ENCODE assay signal across 8 mouse cellular contexts in genomic region chr8:12672056-12672881, GRCm38 (mm10). TPM values are rescaled to one million over a fixed set of nuclear protein-coding genes. Genes with fewer than 3 reads are reported as not detected.
DNase-seq lines count a peak whose midpoint lies in the region; ATAC-seq and TF ChIP-seq lines count a peak whose summit lies in the region.

Gene Tubgcp3, minus strand, starts transcription at chr8:12672248.

- WGBS in hindbrain, postnatal 0 days, result under 1% methylated on average over 65 of the region's 65 CpGs

- peak within 1 kb of the TSS; percentile 90 for H3K27ac ChIP-seq in gastrocnemius, adult 2 months
- H3K27ac ChIP-seq in hindbrain, postnatal 0 days, result peak within 1 kb of the TSS; percentile 89
- peak within 1 kb of the TSS; percentile 79 for H3K27ac ChIP-seq in left cerebral cortex, adult 2 months

- H3K36me3 ChIP-seq in hindbrain, postnatal 0 days (ENCODE audit: insufficient read depth, low read length), result no peaks in the 10 kb centered on the region

- no peaks in the 10 kb centered on the region for H3K9me3 ChIP-seq in hindbrain, postnatal 0 days (ENCODE audit: low read length)

- no peaks in the 10 kb centered on the region for H3K27me3 ChIP-seq in hindbrain, postnatal 0 days (ENCODE audit: insufficient read depth, low read length)

- DNase-seq in WW6 (ENCODE audit: low read depth, low spot score), result peak; percentile 91
- DNase-seq in cerebellum, postnatal 4 days (ENCODE audit: low spot score in 2 of 2), result peak; percentile 75 to 91
- DNase-seq in gastrocnemius, adult 2 months, result peak; percentile 92
- DNase-seq in hindbrain, postnatal 0 days (ENCODE audit: low spot score), result peak; percentile 97
- DNase-seq in left cerebral cortex, adult 2 months (ENCODE audit: extremely low spot score in 1 of 2, low spot score in 2 of 2), result peak; percentile 91 to 92
- peak; percentile 89 to 91 for DNase-seq in right cerebral cortex, adult 2 months (ENCODE audit: low spot score in 2 of 2)
- DNase-seq in urinary bladder, postnatal 14 days (ENCODE audit: low spot score), result peak; percentile 89

- TF ChIP-seq CTCF in gastrocnemius, adult 2 months (IDR thresholded peaks at IDR 0.05), result no peak
- TF ChIP-seq CTCF in hindbrain, postnatal 0 days (IDR thresholded peaks at IDR 0.05; ENCODE audit: low read depth), result no peak
- TF ChIP-seq CTCF in left cerebral cortex, adult 2 months (IDR thresholded peaks at IDR 0.05), result no peak; the same call in 1 of the 2 replicates

- peak within 1 kb of the TSS; percentile 84 for H3K4me2 ChIP-seq in hindbrain, postnatal 0 days (ENCODE audit: low read depth, low read length)

- ATAC-seq in hindbrain, postnatal 0 days, result peak; percentile 95
- peak; percentile 99 for ATAC-seq in megakaryocyte, adult 5-6 weeks (ENCODE audit: poor library complexity, severe bottlenecking)

- H3K4me3 ChIP-seq in gastrocnemius, adult 2 months, result peak within 1 kb of the TSS; percentile 90
- peak within 1 kb of the TSS; percentile 96 for H3K4me3 ChIP-seq in hindbrain, postnatal 0 days (ENCODE audit: low read length)
- peak within 1 kb of the TSS; percentile 89 for H3K4me3 ChIP-seq in left cerebral cortex, adult 2 months

- peaks cover 5% of the 10 kb centered on the region for H3K4me1 ChIP-seq in hindbrain, postnatal 0 days (ENCODE audit: insufficient read depth, low read length)

- H3K9ac ChIP-seq in hindbrain, postnatal 0 days (replicated peaks; ENCODE audit: low read length), result peak within 1 kb of the TSS; percentile 93

- intact Hi-C loops in gastrocnemius, adult 2 months (cut with DNase I), result loop anchor here (5.0 kb wide), 1 partner anchor 85 kb away; the partner anchor contains the start of gene Atp11a
- intact Hi-C loops in left cerebral cortex, adult 2 months (cut with DNase I), result loop anchor here (2.0 kb wide), 1 partner anchor 85 kb away; the partner anchor contains the start of gene Atp11a

RNA-seq across cellular contexts. Expression of gene Tubgcp3, which starts in this region (rescaled TPM):
- total RNA-seq in gastrocnemius, adult 2 months (2021), result 1 to 10 TPM; 8.6 to 8.9 TPM
- total RNA-seq in hindbrain, postnatal 0 days (2014; rRNA removed), result 40.0 and 99.7 TPM in 2 replicates
- 24.9 and 26.4 TPM in 2 replicates for polyA plus RNA-seq in hindbrain, postnatal 0 days (2015; fragmentation: Nextera tagmentation; extraction: Ambion mirVana)
- 10 to 100 TPM; 35.3 to 36.1 TPM for total RNA-seq in left cerebral cortex, adult 2 months (2021)
- 44.2 and 50.4 TPM in 2 replicates for total RNA-seq in megakaryocyte, adult 5-6 weeks (2015)
- 34.5 and 37.6 TPM in 2 replicates for total RNA-seq in megakaryocyte, adult 5-6 weeks (2017)

Comparison
In these comparisons a context has a peak if more than half of its experiments do, and no peak if none do; other contexts are left out.
1. Peak in every context shown above with its lines: DNase-seq, ATAC-seq, H3K4me3 ChIP-seq and H3K27ac ChIP-seq.